Mouse (Mus musculus) midbrain, embryonic 15.5 days (tissue): Measurements from ENCODE around the gene Rassf3. TPM values are rescaled to one million over a fixed set of nuclear protein-coding genes. Genes with fewer than 3 reads are reported as not detected.

Source experiments
- ATAC-seq: fragments of 200-750 bp; cut with Nextera tagmentation; replicated peaks from 2 replicates; pipeline ENCODE4 v1.8.0; 2017; ENCODE audit warnings: moderate TSS enrichment
- H3K27ac ChIP-seq: fragments of 300-500 bp; sonication (generic); 2 replicates; pipeline ENCODE4 v1.5.1; 2015; ENCODE audit warnings: mild to moderate bottlenecking, inconsistent platforms
- H3K27me3 ChIP-seq: fragments of 300-500 bp; sonication (generic); replicated peaks from 2 replicates; pipeline ENCODE4 v1.6.1; 2015; ENCODE audit warnings: inconsistent platforms
- H3K36me3 ChIP-seq: fragments of 300-500 bp; sonication (generic); replicated peaks from 2 replicates; pipeline ENCODE4 v1.6.1; 2015; ENCODE audit warnings: inconsistent platforms
- H3K4me1 ChIP-seq: fragments of 300-500 bp; sonication (generic); 2 replicates; pipeline ENCODE4 v1.6.1; 2015; ENCODE audit warnings: inconsistent platforms
- H3K4me2 ChIP-seq: fragments of 300-500 bp; sonication (generic); 2 replicates; pipeline ENCODE4 v1.6.1; 2015; ENCODE audit warnings: inconsistent platforms, mild to moderate bottlenecking, moderate library complexity
- H3K4me3 ChIP-seq: fragments of 300-500 bp; sonication (generic); 2 replicates; pipeline ENCODE4 v1.5.1; 2015; ENCODE audit warnings: mild to moderate bottlenecking, inconsistent platforms
- H3K9ac ChIP-seq: fragments of 300-500 bp; sonication (generic); 2 replicates; pipeline ENCODE4 v1.6.1; 2015; ENCODE audit warnings: mild to moderate bottlenecking, inconsistent platforms
- H3K9me3 ChIP-seq: fragments of 300-500 bp; sonication (generic); 2 replicates; pipeline ENCODE4 v1.6.1; 2016; ENCODE audit warnings: inconsistent platforms
- WGBS: fragments of 180-500 bp; shearing (Covaris S2); methylation state at CpG from one replicate; pipeline ENCODE4 v1.1.7; 2015; ENCODE audit warnings: mixed read lengths; 5-methylcytosine and 5-hydroxymethylcytosine counted together
- polyA plus RNA-seq: library from polyadenylated mRNA; unstranded; fragments of >200 nt; fragmentation: Nextera tagmentation; extraction: Ambion mirVana; gene quantifications from 2 replicates; pipeline ENCODE4 v1.2.1, GENCODE M21; 2015

The Rassf3 gene
- polyA plus RNA-seq, 1 experiment from 2014 or later: 4.2 TPM

DNA sequence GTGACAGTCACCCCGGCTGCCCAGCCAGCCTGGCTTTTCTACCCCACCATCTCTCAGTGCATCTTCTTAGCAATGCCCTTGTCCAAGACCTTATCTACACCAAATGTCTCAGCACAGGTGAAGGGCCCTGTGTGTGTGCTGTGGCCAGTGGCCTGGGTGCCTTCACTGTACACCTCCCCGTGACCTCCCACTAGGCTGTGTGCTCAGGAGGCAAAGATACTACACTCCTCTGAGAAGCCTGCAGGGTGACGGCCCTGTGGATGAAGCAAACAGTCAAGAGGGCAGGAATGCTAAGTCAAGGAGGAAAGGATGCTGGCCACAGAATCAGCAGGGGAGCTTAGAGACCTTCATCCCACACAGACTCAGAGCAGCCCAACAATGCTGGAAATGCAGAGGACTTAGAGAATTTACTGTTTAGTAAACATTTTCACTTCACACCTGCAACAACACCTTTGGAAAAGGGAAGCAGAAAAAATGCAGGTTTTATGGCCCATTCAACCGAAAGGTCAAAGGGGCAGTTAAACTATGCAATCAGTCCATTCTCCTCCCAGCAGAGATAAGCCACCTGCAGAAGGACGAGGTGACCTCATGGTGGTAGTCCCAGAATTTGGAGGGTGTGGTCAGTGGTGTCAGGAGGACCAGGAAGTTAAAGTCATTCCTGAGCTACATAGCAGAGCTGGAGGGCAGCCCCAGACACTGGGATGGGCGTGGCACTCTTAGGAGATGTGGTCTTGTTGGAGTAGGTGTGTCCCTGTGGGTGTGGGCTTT is 21.3 kb downstream of the Rassf3 start:
- no peaks in the 10 kb centered on the region for H3K27me3 ChIP-seq
- H3K36me3 ChIP-seq: no peaks in the 10 kb centered on the region
- no peak overlapping the region for H3K4me2 ChIP-seq
- no peak for ATAC-seq
- no peak overlapping the region for H3K9ac ChIP-seq
- 85% methylated on average over 6 of the region's 6 CpGs for WGBS
- peaks cover 9% of the 10 kb centered on the region; the same call in 1 of the 2 replicates for H3K4me1 ChIP-seq
- H3K9me3 ChIP-seq: no peaks in the 10 kb centered on the region
- H3K27ac ChIP-seq: no peak overlapping the region
- no peak overlapping the region for H3K4me3 ChIP-seq

DNA sequence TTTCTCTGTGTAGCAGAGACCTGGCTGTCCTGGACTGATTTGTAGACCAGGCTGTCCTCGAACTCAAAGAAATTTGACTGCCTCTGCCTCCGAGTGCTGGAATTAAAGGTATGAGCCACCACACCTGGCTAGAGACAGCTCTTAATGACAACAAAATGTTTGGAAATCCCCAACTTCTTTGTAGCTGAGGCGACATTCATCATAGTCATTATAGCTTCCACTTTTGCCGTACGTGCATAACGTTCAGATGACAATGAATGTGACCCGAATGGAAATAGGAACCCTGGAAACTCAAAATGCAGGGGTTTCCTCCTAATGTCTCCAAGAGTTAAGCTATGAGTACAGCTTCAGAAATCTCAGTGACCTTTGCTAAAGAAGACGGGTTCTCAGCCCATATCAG is 22.1 kb downstream of the Rassf3 start:
- 91% methylated on average over 8 of the region's 8 CpGs for WGBS
- Histone ChIP-seq H3K4me2 (no peak overlapping the region), H3K27me3 (no peaks in the 10 kb centered on the region), H3K27ac (no peak overlapping the region), H3K4me3 (no peak overlapping the region), H3K36me3 (no peaks in the 10 kb centered on the region), H3K9me3 (no peaks in the 10 kb centered on the region), H3K9ac (no peak overlapping the region), H3K4me1 (0 out of 2 replicates have a peak, but pooled peaks cover 2% of the 10 kb centered on the region)
- no peak for ATAC-seq

DNA sequence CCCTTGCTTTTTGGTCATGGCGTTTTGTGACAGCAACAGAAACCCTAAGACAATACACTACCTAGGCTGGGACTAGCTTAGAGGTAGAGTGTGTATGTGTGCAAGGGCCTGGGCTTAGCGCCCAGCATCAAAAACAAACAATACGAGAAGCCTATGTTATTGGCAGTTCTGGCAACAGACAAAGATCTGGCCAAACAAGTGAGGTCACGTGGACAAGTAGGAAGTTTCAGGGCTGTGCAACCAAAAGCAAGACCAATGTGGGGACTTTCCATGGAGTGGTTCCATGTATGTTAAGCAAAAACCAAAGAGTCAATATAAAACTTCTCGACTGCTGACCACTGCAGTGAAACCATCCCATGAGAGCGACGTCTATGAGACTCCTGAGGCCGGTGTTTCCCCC is 30.3 kb downstream of the Rassf3 start:
- Histone ChIP-seq H3K4me3 (no peak overlapping the region), H3K9me3 (no peaks in the 10 kb centered on the region), H3K4me1 (peaks cover 5% of the 10 kb centered on the region; the same call in 1 of the 2 replicates), H3K27ac (no peak overlapping the region), H3K4me2 (no peak overlapping the region), H3K27me3 (no peaks in the 10 kb centered on the region), H3K36me3 (no peaks in the 10 kb centered on the region), H3K9ac (no peak overlapping the region)
- WGBS: 86% methylated on average over 8 of the region's 8 CpGs
- no peak for ATAC-seq

DNA sequence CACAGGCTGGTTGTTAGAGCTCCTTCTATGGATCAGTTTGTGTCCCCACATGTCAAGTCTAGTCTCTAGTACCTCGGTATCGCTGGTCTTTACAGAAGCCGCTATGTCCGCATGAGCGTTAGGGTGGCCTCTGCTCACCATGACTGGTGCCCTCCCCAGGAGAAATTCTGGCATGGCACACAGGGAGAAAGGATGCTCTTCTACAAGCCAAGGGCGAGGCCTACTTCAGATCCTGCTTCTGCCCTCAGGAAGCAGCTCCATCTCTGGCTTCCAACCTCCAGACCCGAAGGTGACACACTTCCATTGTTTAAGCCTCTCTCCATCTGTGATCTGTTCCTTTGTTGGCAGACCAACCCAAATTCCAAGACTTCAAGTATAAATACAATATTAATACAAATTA is 31.9 kb downstream of the Rassf3 start:
- Histone ChIP-seq H3K9me3 (no peaks in the 10 kb centered on the region), H3K4me1 (peaks cover 5% of the 10 kb centered on the region; the same call in 1 of the 2 replicates), H3K36me3 (no peaks in the 10 kb centered on the region), H3K27me3 (no peaks in the 10 kb centered on the region), H3K27ac (no peak overlapping the region), H3K4me2 (no peak overlapping the region), H3K4me3 (no peak overlapping the region), H3K9ac (no peak overlapping the region)
- no peak for ATAC-seq
- WGBS: 94% methylated on average over 7 of the region's 7 CpGs

DNA sequence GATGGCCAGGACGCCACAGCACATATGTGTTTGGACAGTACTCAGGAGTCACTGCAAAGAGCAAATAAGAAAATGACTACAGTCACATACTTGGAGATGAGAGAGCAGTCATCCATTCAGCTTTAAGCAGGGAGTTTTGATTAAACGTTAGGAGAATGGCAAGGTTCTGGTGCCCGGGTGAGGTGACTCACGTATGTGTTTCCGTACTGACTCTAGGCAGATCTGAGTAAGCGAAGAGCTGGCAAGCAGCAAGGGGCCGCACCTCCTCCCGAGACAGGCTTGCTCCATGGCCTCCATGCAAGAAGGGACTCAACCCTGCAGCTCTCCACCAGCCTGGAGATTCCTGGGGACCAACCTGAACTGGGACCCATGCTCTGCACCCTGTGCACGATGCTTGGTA is 32.4 kb downstream of the Rassf3 start:
- H3K9me3 ChIP-seq: no peaks in the 10 kb centered on the region
- no peak overlapping the region for H3K4me2 ChIP-seq
- no peak overlapping the region for H3K9ac ChIP-seq
- peaks cover 5% of the 10 kb centered on the region; the same call in 1 of the 2 replicates for H3K4me1 ChIP-seq
- H3K27me3 ChIP-seq: no peaks in the 10 kb centered on the region
- ATAC-seq: no peak
- no peak overlapping the region for H3K4me3 ChIP-seq
- 88% methylated on average over 9 of the region's 9 CpGs for WGBS
- no peaks in the 10 kb centered on the region for H3K36me3 ChIP-seq
- H3K27ac ChIP-seq: no peak overlapping the region

DNA sequence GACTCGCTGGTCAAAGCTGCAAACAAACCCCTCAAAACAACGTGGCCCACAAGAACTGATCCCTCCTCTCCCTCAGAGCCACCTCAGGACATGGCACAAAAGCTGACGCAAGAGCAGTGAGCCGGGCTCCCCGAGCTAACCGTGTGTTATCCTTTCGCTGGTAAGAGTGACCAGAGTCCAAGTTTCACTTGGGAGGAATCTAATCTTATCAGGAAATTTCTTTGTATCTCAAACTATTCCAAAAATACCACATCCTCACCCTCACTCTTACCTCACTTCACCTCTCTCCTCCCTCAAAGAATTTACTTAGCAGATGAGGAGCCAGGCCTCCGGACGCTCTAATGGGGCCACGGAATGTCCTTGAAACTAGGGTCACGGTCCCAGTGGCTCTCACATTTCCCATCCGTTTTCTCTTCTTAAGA is 36.8 kb downstream of the Rassf3 start:
- Histone ChIP-seq H3K4me3 (no peak overlapping the region), H3K9ac (no peak overlapping the region), H3K27ac (no peak overlapping the region), H3K4me2 (no peak overlapping the region), H3K36me3 (no peaks in the 10 kb centered on the region), H3K4me1 (no peaks in the 10 kb centered on the region), H3K27me3 (no peaks in the 10 kb centered on the region), H3K9me3 (no peaks in the 10 kb centered on the region)
- whole genome bisulfite sequencing: 90% methylated on average over 12 of the region's 12 CpGs
- no peak for ATAC-seq

DNA sequence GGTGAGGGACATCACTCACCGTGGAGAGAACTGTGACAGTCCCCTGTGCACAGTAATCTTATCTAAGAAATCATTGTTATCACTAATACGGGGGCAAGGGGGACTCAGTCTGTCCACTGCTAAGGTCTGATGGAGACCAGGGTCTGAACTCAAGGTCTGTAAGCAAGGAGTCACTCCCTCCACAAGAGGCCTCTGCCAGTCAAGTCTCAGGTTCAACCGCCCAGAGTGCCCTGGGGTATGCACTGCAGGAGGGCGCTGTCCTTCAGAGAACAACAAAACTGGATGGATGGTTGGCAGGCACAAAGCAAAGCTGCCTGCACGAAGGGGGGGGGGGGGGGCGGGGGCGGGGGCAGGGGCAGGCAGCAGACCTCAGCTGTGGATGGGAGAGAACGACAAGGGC is 38.0 kb downstream of the Rassf3 start:
- no peak for ATAC-seq
- Histone ChIP-seq H3K4me3 (no peak overlapping the region), H3K4me2 (no peak overlapping the region), H3K27me3 (no peaks in the 10 kb centered on the region), H3K36me3 (no peaks in the 10 kb centered on the region), H3K4me1 (peaks cover 2% of the 10 kb centered on the region), H3K9ac (no peak overlapping the region), H3K9me3 (no peaks in the 10 kb centered on the region), H3K27ac (no peak overlapping the region)
- WGBS: 63% methylated on average over 6 of the region's 8 CpGs

DNA sequence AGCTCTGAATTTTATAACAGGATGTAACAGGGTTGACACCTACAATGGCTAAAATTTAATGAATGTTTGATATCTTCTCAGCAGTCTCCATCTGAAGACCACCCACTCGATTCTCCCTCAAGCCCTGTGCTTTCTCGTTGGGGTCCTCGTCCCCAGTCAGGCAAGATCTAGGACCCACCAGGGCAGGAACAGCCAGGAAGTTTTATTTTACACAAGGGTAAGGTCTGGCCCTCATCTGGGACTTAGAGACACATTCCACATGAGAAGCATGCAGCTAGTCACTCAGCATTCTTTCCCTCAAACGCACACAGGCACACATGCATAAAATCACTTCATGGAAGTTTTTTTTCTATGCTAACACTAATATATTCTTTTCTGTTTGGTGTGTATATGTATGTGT is 39.5 kb downstream of the Rassf3 start:
- Histone ChIP-seq H3K9me3 (no peaks in the 10 kb centered on the region), H3K36me3 (no peaks in the 10 kb centered on the region), H3K27ac (no peak overlapping the region), H3K9ac (no peak overlapping the region), H3K4me2 (no peak overlapping the region), H3K27me3 (no peaks in the 10 kb centered on the region), H3K4me3 (no peak overlapping the region), H3K4me1 (peaks cover 8% of the 10 kb centered on the region)
- no peak for ATAC-seq
- 75% methylated on average over 4 of the region's 4 CpGs for WGBS

DNA sequence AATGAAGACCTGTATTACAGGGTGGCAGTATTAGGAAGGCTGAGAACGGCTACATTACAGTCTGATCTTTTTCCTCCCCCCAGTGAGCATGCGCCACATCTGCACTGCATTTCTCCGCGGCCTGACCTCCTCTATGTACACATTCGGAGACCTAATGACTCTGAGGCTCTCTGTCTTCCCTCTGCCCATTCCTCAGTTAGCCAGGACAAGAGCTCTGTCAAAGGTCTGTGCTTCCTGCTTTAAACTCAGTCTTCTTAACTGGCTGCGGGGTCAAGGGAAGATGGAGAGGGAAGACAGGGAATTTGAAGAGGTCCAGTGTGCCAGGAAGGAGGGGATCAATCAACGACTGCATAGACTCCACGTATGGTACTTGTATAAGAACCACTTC is 39.9 kb downstream of the Rassf3 start:
- Histone ChIP-seq H3K4me2 (no peak overlapping the region), H3K36me3 (no peaks in the 10 kb centered on the region), H3K9ac (no peak overlapping the region), H3K9me3 (no peaks in the 10 kb centered on the region), H3K27me3 (no peaks in the 10 kb centered on the region), H3K27ac (no peak overlapping the region), H3K4me3 (no peak overlapping the region), H3K4me1 (peaks cover 8% of the 10 kb centered on the region)
- no peak for ATAC-seq
- 74% methylated on average over 8 of the region's 8 CpGs for WGBS

DNA sequence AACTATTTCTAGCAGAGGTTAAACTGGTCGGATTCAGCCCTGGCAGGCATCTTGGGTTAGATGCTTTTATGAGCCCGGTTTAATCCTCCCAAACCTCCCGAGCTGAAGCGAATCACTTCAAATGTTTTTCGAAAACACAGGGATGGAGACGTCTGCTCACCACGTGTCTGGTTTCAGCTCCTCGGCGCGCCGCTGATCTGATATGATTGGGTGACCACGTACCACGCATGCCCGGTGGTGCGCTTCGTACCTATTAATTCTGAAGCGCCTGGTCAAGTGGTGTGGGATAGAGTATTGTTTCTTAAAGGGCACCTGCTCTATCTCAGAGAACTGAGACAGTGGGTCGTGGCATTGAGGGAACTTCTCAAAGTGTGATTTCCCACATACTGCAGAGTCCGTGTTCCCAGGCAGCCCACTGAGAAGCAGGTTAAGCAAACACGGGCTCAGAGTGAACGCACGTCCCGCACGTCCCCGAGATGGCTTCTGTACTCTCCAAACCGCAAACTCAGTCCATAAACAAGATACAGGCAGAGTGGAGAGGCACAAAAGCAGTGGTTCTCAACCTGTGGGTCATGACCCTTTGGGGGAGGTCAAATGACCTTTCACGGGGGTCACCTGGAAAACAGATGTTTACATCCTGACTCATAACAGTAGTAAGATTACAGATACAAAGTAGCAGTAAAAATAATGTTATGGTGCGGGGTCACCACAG is 40.4 kb downstream of the Rassf3 start:
- Histone ChIP-seq H3K27me3 (no peaks in the 10 kb centered on the region), H3K9me3 (no peaks in the 10 kb centered on the region), H3K9ac (no peak overlapping the region), H3K4me1 (peaks cover 8% of the 10 kb centered on the region), H3K36me3 (no peaks in the 10 kb centered on the region), H3K4me2 (no peak overlapping the region), H3K4me3 (no peak overlapping the region), H3K27ac (no peak overlapping the region)
- WGBS: 65% methylated on average over 28 of the region's 28 CpGs
- no peak for ATAC-seq

DNA sequence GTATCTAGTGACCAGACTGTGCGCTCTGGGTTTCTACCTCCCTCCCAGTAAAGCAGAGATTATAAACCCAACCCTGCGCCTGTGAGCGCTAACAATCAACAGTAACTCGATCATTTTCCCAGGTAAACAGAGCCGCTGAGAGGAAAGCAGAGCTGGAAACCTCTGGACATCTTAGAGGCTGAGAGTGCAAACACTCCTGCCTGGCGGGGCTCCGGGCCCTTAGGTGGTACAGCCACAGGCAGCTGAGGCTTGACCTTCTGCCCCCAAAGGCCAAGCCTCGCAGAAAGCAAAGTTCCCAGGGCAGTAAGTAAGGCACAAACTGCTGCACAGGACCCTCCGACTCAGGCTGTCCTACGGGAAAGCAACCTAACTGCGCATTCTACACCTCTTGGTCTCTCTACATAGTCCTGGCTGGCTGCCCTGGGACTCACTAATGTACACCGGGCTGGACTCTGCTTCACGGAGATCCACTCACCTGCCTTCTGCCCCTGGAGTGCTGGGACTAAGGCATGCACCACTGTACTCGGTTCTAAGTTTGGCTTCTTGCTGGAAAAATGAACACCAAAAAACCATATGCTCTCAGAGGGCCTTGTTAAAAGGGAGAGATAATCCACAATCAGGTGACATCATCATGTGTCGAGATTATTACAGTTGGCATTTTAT is 41.6 kb downstream of the Rassf3 start:
- ATAC-seq: no peak
- Histone ChIP-seq H3K27ac (no peak overlapping the region), H3K4me1 (peaks cover 14% of the 10 kb centered on the region), H3K36me3 (no peaks in the 10 kb centered on the region), H3K9me3 (no peaks in the 10 kb centered on the region), H3K27me3 (no peaks in the 10 kb centered on the region), H3K4me3 (no peak overlapping the region), H3K9ac (no peak overlapping the region), H3K4me2 (no peak overlapping the region)
- WGBS: 77% methylated on average over 15 of the region's 15 CpGs

DNA sequence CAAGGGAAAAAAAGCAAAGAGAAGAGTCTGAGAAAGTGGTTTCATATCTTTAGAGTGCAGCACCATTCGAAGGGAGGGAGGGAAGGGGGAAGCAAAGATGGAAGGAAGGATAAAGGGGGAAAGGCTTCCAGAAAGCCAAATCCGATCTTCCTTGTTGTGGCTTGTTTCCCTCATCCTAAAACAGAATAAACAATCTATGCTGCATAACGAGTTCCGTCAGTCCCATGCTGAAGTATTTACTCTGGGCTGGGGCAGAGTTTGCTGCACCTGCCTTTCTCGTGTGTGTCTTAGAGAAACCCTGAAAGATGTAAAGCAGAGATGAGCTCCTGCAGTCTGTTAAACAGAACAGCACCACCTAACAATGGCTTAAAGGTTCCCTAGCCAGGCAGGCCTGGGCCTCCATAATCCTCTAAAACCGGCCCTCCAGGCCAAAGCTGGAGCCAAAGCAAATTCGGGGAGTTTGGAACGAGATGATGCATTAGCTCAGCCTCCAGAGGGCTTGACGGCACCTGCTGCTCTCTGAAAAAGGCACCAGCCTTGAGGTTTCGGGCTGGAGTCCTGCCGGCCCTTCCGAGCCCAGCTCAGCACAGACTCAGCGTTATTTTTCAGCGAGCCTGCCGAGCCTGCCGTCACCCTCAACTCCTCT is 43.4 kb downstream of the Rassf3 start:
- Histone ChIP-seq H3K9ac (no peak overlapping the region), H3K4me3 (no peak overlapping the region), H3K4me2 (no peak overlapping the region), H3K9me3 (no peaks in the 10 kb centered on the region), H3K36me3 (no peaks in the 10 kb centered on the region), H3K4me1 (peaks cover 14% of the 10 kb centered on the region), H3K27ac (peak overlapping the region; percentile 53), H3K27me3 (no peaks in the 10 kb centered on the region)
- 16% methylated on average over 16 of the region's 16 CpGs for WGBS
- ATAC-seq: peak; percentile 34; the same call in 1 of the 2 replicates
